Mouse (Mus musculus) heart, embryonic 11.5 days (tissue): ENCODE results near the gene Nucks1. TPM values are rescaled to one million over a fixed set of nuclear protein-coding genes. Genes with fewer than 3 reads are reported as not detected.
A peak's percentile ranks its signal among the peaks of the same experiment; 100 is the strongest.
"Not testable (repeated sequence)": the region's sequence is repeated elsewhere in the genome, so short reads cannot be mapped to it uniquely, and the experiment has no call there.

ENCODE experiments used
- ATAC-seq: fragments of 200-750 bp; cut with Nextera tagmentation; replicated peaks from 2 replicates; pipeline ENCODE4 v1.8.0; 2017; ENCODE audit warnings: moderate library complexity; ENCODE audit not compliant: insufficient number of reproducible peaks, low FRiP score, low TSS enrichment
- H3K27ac ChIP-seq: fragments of 300-500 bp; sonication (generic); 2 replicates; pipeline ENCODE4 v1.5.1; 2014; ENCODE audit warnings: mild to moderate bottlenecking, low read depth, low read length
- H3K27me3 ChIP-seq: fragments of 300-500 bp; sonication (generic); 2 replicates; pipeline ENCODE4 v1.6.1; 2014; ENCODE audit warnings: mild to moderate bottlenecking, low read length, mixed read lengths; ENCODE audit not compliant: control insufficient read depth, insufficient read depth
- H3K36me3 ChIP-seq: fragments of 300-500 bp; sonication (generic); 2 replicates; pipeline ENCODE4 v1.6.1; 2014; ENCODE audit warnings: mild to moderate bottlenecking, low read length, moderate library complexity, mixed read lengths; ENCODE audit not compliant: control insufficient read depth, insufficient read depth
- H3K4me1 ChIP-seq: fragments of 300-500 bp; sonication (generic); 2 replicates; pipeline ENCODE4 v1.6.1; 2014; ENCODE audit warnings: low read length; ENCODE audit not compliant: control insufficient read depth, insufficient read depth
- H3K4me2 ChIP-seq: fragments of 300-500 bp; sonication (generic); 2 replicates; pipeline ENCODE4 v1.6.1; 2014; ENCODE audit warnings: mild to moderate bottlenecking, moderate library complexity
- H3K4me3 ChIP-seq: fragments of 300-500 bp; sonication (generic); 2 replicates; pipeline ENCODE4 v1.5.1; 2014; ENCODE audit warnings: low read depth, low read length
- H3K9ac ChIP-seq: fragments of 300-500 bp; sonication (generic); 2 replicates; pipeline ENCODE4 v1.6.1; 2014; ENCODE audit warnings: mild to moderate bottlenecking, low read depth, low read length, moderate library complexity
- H3K9me3 ChIP-seq: fragments of 300-500 bp; sonication (generic); replicated peaks from 2 replicates; pipeline ENCODE4 v1.6.1; 2016; ENCODE audit warnings: low read length; ENCODE audit not compliant: control insufficient read depth
- WGBS: fragments of 180-500 bp; shearing (Covaris S2); extraction: QIAGEN DNeasy Blood & Tissue Kit; methylation state at CpG from one replicate; pipeline ENCODE4 v1.1.7; 2014; ENCODE audit not compliant: insufficient replicate concordance; 5-methylcytosine and 5-hydroxymethylcytosine counted together
- polyA plus RNA-seq: library from polyadenylated mRNA; unstranded; fragments of >200 nt; fragmentation: Nextera tagmentation; extraction: Ambion mirVana; gene quantifications from 2 replicates; pipeline ENCODE4 v1.2.1, GENCODE M21; 2014

Nucks1 gene
- polyA plus RNA-seq, 1 experiment from 2014 or later: 36.1 TPM

DNA sequence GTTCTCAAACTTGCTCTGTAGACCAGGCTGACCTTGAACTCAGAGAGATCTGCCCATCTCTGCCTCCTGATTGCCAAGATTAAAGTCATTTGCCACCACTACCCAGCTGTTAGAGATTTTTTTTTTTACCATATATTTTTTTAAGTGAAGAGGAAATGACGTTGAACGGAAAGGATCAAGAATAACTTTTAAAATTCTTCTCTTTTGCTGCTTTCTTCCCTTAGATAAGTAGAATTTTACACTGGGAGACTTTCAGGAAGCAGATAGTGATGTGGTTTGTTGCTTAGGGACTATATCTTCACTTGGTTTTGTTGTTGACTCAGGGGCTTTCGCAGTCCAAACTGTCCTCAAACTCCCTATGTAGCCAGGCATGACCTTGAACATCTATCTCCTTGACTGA is 1.9 kb upstream of the Nucks1 start:
- H3K4me3 ChIP-seq: no peak overlapping the region
- WGBS: 80% methylated on average over 3 of the region's 3 CpGs
- no peaks in the 10 kb centered on the region for H3K9me3 ChIP-seq
- no peak overlapping the region for H3K9ac ChIP-seq
- H3K36me3 ChIP-seq: peaks cover 3% of the 10 kb centered on the region; the same call in 1 of the 2 replicates
- H3K4me1 ChIP-seq: peaks cover 7% of the 10 kb centered on the region; the same call in 1 of the 2 replicates
- no peak overlapping the region for H3K4me2 ChIP-seq
- H3K27me3 ChIP-seq: 0 out of 2 replicates have a peak, but pooled peaks cover 3% of the 10 kb centered on the region
- no peak overlapping the region for H3K27ac ChIP-seq
- ATAC-seq: no peak

DNA sequence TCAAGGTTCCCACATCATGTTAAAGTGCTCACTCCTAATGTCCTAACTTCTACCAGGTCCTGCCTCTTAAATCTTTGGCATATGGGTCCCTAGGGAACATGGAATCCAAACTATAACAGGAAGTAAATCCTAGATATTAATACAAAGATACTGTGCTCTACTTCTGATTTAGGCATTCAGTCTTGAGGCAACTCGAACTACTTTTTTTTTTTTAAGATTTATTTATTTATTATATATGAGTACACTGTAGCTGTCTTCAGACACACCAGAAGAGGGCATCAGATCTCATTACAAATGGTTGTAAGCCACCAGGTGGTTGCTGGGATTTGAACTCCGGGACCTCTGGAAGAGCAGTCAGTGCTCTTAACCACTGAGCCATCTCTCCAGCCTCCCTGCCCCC is 1.1 kb upstream of the Nucks1 start:
- not testable (repeated sequence) for H3K27ac ChIP-seq, H3K36me3 ChIP-seq, ATAC-seq, H3K9ac ChIP-seq, H3K4me1 ChIP-seq, H3K9me3 ChIP-seq, H3K27me3 ChIP-seq, H3K4me3 ChIP-seq, H3K4me2 ChIP-seq
- WGBS: 96% methylated on average over 2 of the region's 2 CpGs

DNA sequence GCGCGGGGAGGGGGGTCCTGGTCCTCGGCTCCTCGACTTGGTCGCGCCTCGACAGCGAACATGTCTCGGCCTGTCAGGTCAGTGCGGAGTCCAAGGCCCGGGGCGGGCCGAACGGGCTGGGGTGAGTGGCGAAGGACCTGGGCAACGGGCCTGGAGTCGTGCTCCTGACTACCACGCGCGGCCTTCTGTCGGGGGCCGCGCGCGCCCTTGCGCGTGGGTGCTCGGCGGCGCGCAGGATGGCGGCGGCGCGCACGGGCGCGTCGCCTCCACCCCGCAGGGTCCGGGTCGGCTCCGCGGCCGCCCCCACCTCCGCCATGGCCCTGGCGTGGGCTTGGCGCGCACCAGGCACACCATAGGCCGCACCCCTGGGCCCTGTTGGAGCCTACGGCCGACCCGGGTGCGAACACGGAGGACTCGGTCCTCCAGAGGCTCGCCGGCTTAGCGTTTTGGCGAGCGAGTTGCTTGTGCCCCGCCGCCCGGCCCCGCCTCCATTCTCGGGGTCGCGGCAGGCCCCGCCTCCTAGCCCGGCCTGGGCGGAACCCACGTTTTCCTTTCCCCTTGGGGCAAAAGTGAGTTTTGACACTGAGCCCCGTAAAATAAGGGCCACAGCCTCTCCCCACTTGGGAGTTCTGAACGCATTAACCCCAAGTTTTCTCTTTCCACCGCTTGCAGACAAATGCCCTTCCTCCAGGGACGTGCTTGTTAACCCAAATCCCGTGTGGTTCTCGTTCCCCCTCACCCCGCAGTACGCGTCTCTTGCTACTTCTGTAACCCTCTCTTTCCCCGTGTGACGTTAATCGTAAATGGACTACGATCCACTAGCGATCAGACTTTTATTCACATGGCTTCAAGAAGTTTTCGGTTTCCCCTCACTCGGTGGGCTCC is 582 bp downstream of the Nucks1 start:
- under 1% methylated on average over 85 of the region's 88 CpGs for WGBS
- ATAC-seq: peak; percentile 79
- peaks cover 4% of the 10 kb centered on the region; the same call in 1 of the 2 replicates for H3K36me3 ChIP-seq
- peaks cover 7% of the 10 kb centered on the region; the same call in 1 of the 2 replicates for H3K4me1 ChIP-seq
- H3K27me3 ChIP-seq: 0 out of 2 replicates have a peak, but pooled peaks cover 3% of the 10 kb centered on the region
- H3K4me3 ChIP-seq: peak overlapping the region; percentile 97
- no peaks in the 10 kb centered on the region for H3K9me3 ChIP-seq
- peak overlapping the region; percentile 97 for H3K27ac ChIP-seq
- peak overlapping the region; percentile 85 for H3K4me2 ChIP-seq
- H3K9ac ChIP-seq: peak overlapping the region; percentile 100

DNA sequence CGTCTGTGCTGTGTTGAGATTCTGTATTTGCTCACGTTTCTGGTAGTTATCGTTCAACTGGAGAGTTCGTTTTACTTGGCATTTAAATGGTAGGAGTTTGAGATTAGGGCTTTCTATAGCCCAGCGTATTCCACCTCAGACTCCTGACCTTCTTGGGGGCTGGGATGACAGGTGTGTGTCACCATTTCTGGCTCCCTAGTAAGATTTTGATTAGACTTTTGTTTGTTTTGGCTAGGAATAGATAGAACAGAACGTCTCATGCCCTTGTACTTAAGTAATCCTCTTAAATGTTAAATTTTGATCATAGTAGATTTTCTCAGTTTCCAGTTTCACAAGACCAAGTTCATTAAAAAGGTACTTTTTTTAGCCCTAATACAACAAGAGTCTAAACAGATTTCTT is 7.3 kb downstream of the Nucks1 start:
- Histone ChIP-seq H3K27ac (no peak overlapping the region), H3K27me3 (no peaks in the 10 kb centered on the region), H3K4me3 (no peak overlapping the region), H3K4me1 (no peaks in the 10 kb centered on the region), H3K4me2 (no peak overlapping the region), H3K9ac (no peak overlapping the region), H3K36me3 (peaks cover 11% of the 10 kb centered on the region), H3K9me3 (no peaks in the 10 kb centered on the region)
- WGBS: 69% methylated on average over 6 of the region's 6 CpGs
- ATAC-seq: no peak

DNA sequence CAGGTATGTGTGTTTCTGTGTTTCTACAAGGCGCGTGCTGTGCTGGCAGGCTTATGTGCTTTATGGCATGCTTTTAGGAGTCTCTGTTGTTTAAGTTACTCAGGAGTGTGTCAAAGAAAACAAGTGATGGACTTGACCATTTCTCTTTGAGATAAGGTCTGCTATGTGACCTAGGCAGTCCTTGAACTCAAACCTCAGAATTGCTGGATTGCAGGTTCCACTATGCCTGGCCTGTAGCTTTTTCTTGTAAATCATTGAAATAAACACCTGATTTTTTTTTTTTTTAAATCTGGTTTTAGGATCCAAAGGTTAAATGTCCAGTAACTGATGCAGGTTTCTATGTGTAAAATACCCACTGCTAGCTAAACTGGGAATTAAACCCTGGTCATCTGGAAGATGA is 8.7 kb downstream of the Nucks1 start:
- H3K4me2 ChIP-seq: no peak overlapping the region
- peaks cover 13% of the 10 kb centered on the region for H3K36me3 ChIP-seq
- no peak overlapping the region for H3K4me3 ChIP-seq
- WGBS: 95% methylated on average over 2 of the region's 2 CpGs
- no peak overlapping the region for H3K27ac ChIP-seq
- no peaks in the 10 kb centered on the region for H3K4me1 ChIP-seq
- H3K9me3 ChIP-seq: no peaks in the 10 kb centered on the region
- H3K9ac ChIP-seq: no peak overlapping the region
- ATAC-seq: no peak
- H3K27me3 ChIP-seq: no peaks in the 10 kb centered on the region

DNA sequence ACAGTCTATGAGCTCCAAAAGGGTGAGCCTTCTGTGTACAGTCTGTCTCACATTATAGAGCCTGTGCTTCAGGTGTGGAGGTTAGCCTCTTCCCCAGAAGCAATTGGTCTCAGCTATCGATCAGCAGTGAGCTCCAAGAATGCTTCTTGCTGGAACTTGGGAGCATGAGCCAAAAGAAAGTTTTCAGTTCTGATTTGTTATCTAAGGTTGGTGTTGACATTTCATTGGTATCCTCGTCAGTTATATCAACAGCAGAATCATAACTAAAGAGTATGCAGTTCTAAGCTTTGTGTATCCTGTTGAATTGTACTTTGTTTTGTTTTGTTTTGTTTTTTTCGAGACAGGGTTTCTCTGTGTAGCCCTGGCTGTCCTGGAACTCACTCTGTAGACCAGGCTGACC is 11.8 kb downstream of the Nucks1 start:
- Histone ChIP-seq H3K36me3 (peaks cover 31% of the 10 kb centered on the region), H3K4me1 (no peaks in the 10 kb centered on the region), H3K4me3 (no peak overlapping the region), H3K9me3 (no peaks in the 10 kb centered on the region), H3K27ac (no peak overlapping the region), H3K4me2 (no peak overlapping the region), H3K9ac (no peak overlapping the region), H3K27me3 (no peaks in the 10 kb centered on the region)
- 96% methylated on average over 3 of the region's 3 CpGs for WGBS
- ATAC-seq: no peak

DNA sequence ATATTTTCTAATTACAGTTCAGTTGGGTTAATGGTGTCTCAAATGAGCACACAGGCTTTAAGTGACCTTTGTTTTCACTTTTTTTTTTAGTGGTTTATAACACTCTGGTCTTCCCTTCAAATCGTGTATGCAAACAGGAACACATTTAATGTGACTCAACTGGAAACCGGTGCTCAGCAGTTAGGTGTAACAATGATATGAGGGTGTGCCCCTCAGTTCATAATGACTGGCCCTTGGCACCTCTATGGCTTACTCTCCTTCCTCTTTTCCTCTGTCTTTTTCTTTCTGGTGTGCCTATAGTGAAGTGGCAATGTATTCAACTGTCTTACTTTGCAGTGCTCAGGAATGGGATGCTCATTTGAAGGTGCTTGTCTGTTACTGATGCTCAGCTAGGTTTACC is 23.1 kb downstream of the Nucks1 start:
- 87% methylated on average over 2 of the region's 2 CpGs for WGBS
- Histone ChIP-seq H3K9ac (no peak overlapping the region), H3K36me3 (peaks cover 20% of the 10 kb centered on the region), H3K27me3 (no peaks in the 10 kb centered on the region), H3K27ac (no peak overlapping the region), H3K4me3 (no peak overlapping the region), H3K4me1 (peaks cover 6% of the 10 kb centered on the region; the same call in 1 of the 2 replicates), H3K4me2 (no peak overlapping the region), H3K9me3 (no peaks in the 10 kb centered on the region)
- ATAC-seq: no peak

DNA sequence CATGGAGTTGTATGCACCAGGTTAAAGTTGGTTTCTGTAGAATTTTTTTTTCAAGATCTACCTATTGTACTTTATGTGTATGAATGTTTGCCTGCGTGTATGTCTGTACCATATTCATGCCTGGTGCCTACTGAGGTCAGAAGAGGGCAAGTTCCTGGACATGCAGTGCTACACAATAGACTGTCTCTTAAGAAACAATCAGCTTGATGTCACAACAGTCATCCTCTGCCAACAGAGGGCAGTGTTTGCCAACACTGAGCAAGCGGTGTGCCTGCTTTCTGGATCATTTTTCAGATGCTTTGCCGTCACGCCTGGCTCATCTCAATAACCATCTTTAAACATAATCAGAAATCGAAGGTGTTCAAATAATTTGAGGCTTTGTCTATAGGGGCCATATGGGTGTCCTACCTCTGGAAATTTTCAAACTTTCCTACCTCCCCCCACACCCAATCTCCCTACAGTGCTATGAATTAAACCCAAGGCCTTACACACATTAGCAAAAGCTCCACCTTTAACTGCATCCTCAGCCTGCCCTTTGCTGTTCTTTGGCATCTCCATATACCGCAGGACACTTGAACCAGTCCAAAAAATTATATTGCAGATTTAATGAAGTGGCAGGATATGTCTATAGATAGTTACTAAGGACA is 27.4 kb downstream of the Nucks1 start:
- no peak overlapping the region for H3K4me3 ChIP-seq
- H3K27ac ChIP-seq: no peak overlapping the region
- 64% methylated on average over 6 of the region's 6 CpGs for WGBS
- H3K27me3 ChIP-seq: no peaks in the 10 kb centered on the region
- H3K9ac ChIP-seq: no peak overlapping the region
- H3K4me2 ChIP-seq: no peak overlapping the region
- H3K9me3 ChIP-seq: no peaks in the 10 kb centered on the region
- H3K4me1 ChIP-seq: peaks cover 7% of the 10 kb centered on the region; the same call in 1 of the 2 replicates
- no peak for ATAC-seq
- H3K36me3 ChIP-seq: peaks cover 4% of the 10 kb centered on the region; the same call in 1 of the 2 replicates
